Mouse (Mus musculus) stomach, embryonic 16.5 days (tissue): ENCODE measurements at regions not wholly inside any gene's neighbourhood (a gene's known extent, or its start where the extent isn't known, plus 50 kb on each side); places are given as distances from the start of the nearest gene placed in this dataset.

Experiments
- ATAC-seq: fragments of 200-750 bp; cut with Nextera tagmentation; 2 replicates; pipeline ENCODE4 v1.8.0; 2017; ENCODE audit warnings: moderate number of reproducible peaks, moderate TSS enrichment; ENCODE audit not compliant: insufficient read depth, low FRiP score
- H3K27ac ChIP-seq: fragments of 300-500 bp; sonication (generic); 2 replicates; pipeline ENCODE4 v1.5.1; 2014; ENCODE audit warnings: low read length
- H3K27me3 ChIP-seq: fragments of 300-500 bp; sonication (generic); 2 replicates; pipeline ENCODE4 v1.6.1; 2014; ENCODE audit warnings: low read length, control low read depth, mixed read lengths; ENCODE audit not compliant: control insufficient read depth, insufficient read depth
- H3K36me3 ChIP-seq: fragments of 300-500 bp; sonication (generic); 2 replicates; pipeline ENCODE4 v1.6.1; 2014; ENCODE audit warnings: low read length; ENCODE audit not compliant: control insufficient read depth, insufficient read depth
- H3K4me1 ChIP-seq: fragments of 300-500 bp; sonication (generic); 2 replicates; pipeline ENCODE4 v1.6.1; 2014; ENCODE audit warnings: low read length, control low read depth, mixed read lengths; ENCODE audit not compliant: control insufficient read depth, insufficient read depth
- H3K4me2 ChIP-seq: fragments of 300-500 bp; sonication (generic); 2 replicates; pipeline ENCODE4 v1.6.1; 2014; ENCODE audit warnings: low read depth, low read length, mixed read lengths
- H3K4me3 ChIP-seq: fragments of 300-500 bp; sonication (generic); replicated peaks from 2 replicates; pipeline ENCODE4 v1.5.1; 2014; ENCODE audit warnings: mild to moderate bottlenecking, low read length
- H3K9ac ChIP-seq: fragments of 300-500 bp; sonication (generic); 2 replicates; pipeline ENCODE4 v1.6.1; 2014; ENCODE audit warnings: low read length
- H3K9me3 ChIP-seq: fragments of 300-500 bp; sonication (generic); replicated peaks from 2 replicates; pipeline ENCODE4 v1.6.1; 2016; ENCODE audit warnings: low read length, control low read depth; ENCODE audit not compliant: control insufficient read depth
- WGBS: fragments of 180-500 bp; shearing (Covaris S2); extraction: QIAGEN DNeasy Blood & Tissue Kit; methylation state at CpG from one replicate; pipeline ENCODE4 v1.1.7; 2014; 5-methylcytosine and 5-hydroxymethylcytosine counted together

DNA sequence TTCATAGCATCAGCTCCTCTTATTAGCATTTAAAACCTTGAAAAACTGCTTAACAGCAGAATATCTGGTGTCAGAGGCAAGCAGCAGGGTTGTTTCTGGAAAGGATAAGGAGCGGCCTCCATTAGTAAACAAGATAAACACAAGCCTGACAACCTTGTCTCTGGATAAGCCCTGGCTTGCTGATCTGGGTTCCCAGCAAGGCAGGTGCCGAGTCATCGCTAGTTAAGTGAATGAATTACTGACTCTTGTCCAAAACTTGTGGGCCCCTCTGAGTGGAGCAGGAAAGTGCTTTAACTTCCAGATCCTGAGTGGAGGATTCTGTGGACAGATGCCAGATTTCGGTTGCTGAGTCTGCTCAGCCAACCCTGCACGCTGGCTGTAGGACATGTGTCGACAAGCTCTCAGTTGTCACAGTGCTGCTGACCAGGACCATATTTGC is 85.6 kb upstream of the Lgalsl start:
- Histone ChIP-seq H3K9ac (peak overlapping the region; percentile 6; the same call in 1 of the 2 replicates), H3K4me2 (no peak overlapping the region), H3K27me3 (no peaks in the 10 kb centered on the region), H3K4me3 (no peak overlapping the region), H3K27ac (peak overlapping the region; percentile 58), H3K9me3 (no peaks in the 10 kb centered on the region), H3K4me1 (peaks cover 24% of the 10 kb centered on the region), H3K36me3 (no peaks in the 10 kb centered on the region)
- peak; percentile 54; the same call in 1 of the 2 replicates for ATAC-seq
- 27% methylated on average over 6 of the region's 6 CpGs for WGBS

DNA sequence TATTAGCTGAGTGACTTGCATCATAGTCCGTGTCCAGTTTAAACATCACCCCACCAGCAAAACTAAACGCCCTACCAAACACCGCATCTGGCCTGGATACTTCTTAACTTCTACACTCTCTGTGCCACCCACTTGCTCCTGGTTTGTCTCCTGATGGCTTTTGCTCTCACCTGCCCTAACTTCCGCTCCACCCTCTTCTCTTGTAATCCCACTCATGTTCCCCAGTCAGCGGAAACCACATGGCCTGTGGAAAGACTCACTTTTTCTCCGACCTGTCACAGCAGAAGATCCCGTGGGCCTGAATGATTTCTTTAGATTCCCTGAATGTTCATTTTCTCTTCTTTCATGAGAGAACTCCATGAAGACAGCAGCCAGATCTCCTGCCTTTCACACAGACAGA is 86.1 kb upstream of the Lgalsl start:
- H3K4me1 ChIP-seq = peaks cover 24% of the 10 kb centered on the region
- no peak for ATAC-seq
- H3K9me3 ChIP-seq = no peaks in the 10 kb centered on the region
- 0 out of 2 replicates have a peak overlapping the region, but pooled peaks have one; percentile 6 for H3K9ac ChIP-seq
- 82% methylated on average over 7 of the region's 7 CpGs for WGBS
- no peak overlapping the region for H3K4me2 ChIP-seq
- H3K27me3 ChIP-seq = no peaks in the 10 kb centered on the region
- no peak overlapping the region for H3K4me3 ChIP-seq
- H3K27ac ChIP-seq = 0 out of 2 replicates have a peak overlapping the region, but pooled peaks have one; percentile 58
- no peaks in the 10 kb centered on the region for H3K36me3 ChIP-seq

DNA sequence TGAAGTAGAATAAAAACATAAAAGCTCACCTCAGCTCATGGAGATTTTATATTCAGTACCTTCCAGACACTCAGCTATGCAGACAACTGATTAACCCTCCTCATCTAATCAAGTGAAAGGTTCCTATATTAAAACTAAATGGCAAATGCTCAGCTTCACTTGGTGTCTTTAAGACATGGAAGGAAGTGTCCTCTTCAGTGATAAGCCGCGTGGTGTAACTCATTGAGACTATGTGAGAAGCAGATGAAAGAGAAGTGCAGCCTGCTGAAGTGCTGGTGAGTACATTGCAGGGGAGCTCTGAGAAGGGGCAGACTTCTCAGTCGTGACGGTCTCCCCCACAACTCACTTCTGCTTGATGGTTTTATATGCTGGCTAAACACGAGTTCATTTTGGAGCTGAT is 86.6 kb upstream of the Lgalsl start:
- H3K27me3 ChIP-seq = no peaks in the 10 kb centered on the region
- H3K9me3 ChIP-seq = no peaks in the 10 kb centered on the region
- no peak for ATAC-seq
- H3K9ac ChIP-seq = no peak overlapping the region
- H3K4me1 ChIP-seq = peaks cover 24% of the 10 kb centered on the region
- 64% methylated on average over 5 of the region's 5 CpGs for WGBS
- no peak overlapping the region for H3K4me2 ChIP-seq
- no peak overlapping the region for H3K4me3 ChIP-seq
- H3K36me3 ChIP-seq = no peaks in the 10 kb centered on the region
- no peak overlapping the region for H3K27ac ChIP-seq

DNA sequence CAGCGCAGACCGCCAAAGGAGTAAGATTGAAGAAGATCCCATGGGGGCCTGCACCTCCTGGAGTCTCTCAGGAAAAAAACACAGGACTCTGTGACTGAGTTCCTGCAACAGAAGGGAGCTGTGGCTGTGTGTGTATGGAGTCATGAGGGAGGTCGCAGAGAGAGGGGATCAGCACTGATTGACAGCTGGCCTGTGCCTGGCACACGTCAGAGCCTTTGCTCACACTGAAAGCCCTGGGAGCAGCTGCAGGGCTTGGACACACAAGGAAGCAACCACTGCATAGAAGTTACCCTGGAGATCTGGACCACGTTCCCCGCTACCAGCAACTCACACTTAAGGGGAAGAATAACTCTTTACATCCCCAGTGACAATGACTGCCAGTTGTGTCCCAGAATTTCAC is 92.3 kb upstream of the Lgalsl start:
- H3K4me2 ChIP-seq = no peak overlapping the region
- no peaks in the 10 kb centered on the region for H3K36me3 ChIP-seq
- H3K9me3 ChIP-seq = no peaks in the 10 kb centered on the region
- WGBS = 64% methylated on average over 6 of the region's 6 CpGs
- H3K4me1 ChIP-seq = no peaks in the 10 kb centered on the region
- H3K4me3 ChIP-seq = no peak overlapping the region
- H3K27me3 ChIP-seq = no peaks in the 10 kb centered on the region
- ATAC-seq = no peak
- no peak overlapping the region for H3K9ac ChIP-seq
- no peak overlapping the region for H3K27ac ChIP-seq

DNA sequence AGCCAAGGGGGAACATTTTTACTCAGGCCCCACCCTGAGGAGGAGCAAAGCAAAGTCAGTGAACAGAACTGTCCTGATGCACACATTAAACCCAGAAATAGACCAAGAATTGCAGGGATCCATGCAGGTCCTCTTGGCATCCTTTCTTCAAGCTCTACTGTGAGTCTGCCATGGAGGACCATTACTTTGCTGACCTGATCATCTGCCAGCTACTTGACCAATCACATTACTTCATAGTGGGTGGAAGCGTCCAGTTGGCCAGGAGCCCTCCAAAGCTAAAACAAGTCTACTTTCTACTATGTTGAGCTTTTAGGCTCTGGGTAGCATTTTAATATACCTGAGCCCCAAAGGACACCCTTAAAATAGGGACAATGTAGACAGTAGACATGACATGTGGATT is 98.6 kb upstream of the Lgalsl start:
- no peak overlapping the region for H3K4me3 ChIP-seq
- no peaks in the 10 kb centered on the region for H3K4me1 ChIP-seq
- H3K9ac ChIP-seq = no peak overlapping the region
- H3K36me3 ChIP-seq = no peaks in the 10 kb centered on the region
- ATAC-seq = no peak
- no peaks in the 10 kb centered on the region for H3K9me3 ChIP-seq
- H3K27me3 ChIP-seq = no peaks in the 10 kb centered on the region
- no peak overlapping the region for H3K4me2 ChIP-seq
- WGBS = 83% methylated on average over 1 of the region's 1 CpGs
- no peak overlapping the region for H3K27ac ChIP-seq

DNA sequence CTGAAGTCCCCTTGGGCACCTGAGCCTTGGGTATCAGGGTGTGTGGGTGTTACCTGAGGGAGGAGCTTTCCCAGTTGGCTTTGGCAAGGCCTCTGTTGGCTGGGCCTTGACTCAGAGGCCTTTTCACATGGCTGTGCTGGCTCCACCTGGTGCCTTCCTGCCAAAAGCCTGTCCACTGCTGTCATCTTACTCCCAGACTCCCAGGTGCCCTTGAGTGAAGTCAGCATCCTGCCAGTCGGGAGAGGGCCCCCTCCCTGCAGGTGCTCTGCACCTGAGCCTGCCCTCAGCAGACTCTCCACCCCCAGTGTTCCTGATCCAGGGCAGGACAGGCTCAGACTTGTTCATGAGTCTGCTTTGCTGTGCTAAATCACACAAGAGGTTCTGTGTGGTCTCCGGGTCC is 99.2 kb upstream of the Lgalsl start:
- H3K4me1 ChIP-seq = no peaks in the 10 kb centered on the region
- no peaks in the 10 kb centered on the region for H3K9me3 ChIP-seq
- no peak overlapping the region for H3K27ac ChIP-seq
- 58% methylated on average over 2 of the region's 2 CpGs for WGBS
- ATAC-seq = peak; percentile 66; the same call in 1 of the 2 replicates
- no peak overlapping the region for H3K9ac ChIP-seq
- no peak overlapping the region for H3K4me2 ChIP-seq
- H3K27me3 ChIP-seq = no peaks in the 10 kb centered on the region
- no peak overlapping the region for H3K4me3 ChIP-seq
- H3K36me3 ChIP-seq = no peaks in the 10 kb centered on the region

DNA sequence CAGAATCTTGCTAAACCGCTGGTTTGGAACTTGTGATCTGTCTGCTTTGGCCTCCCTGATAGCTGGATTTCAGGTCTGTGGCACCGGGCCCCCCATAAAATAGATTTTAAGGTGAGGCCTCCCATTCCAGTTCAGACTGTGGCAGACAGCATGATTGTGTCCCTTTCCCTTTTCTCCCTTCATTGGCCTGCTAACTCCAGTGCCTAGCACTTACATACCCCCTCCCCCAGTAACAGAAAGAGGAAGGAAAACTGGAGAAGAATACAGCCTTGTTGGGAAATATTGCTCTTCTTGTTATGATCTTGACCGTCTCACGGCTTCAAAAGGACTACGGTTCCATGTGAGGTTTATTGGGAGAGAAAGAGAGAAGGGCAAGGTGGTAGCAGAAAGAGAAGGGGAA is 99.7 kb upstream of the Lgalsl start:
- no peak overlapping the region for H3K4me2 ChIP-seq
- WGBS = 93% methylated on average over 5 of the region's 5 CpGs
- no peak for ATAC-seq

DNA sequence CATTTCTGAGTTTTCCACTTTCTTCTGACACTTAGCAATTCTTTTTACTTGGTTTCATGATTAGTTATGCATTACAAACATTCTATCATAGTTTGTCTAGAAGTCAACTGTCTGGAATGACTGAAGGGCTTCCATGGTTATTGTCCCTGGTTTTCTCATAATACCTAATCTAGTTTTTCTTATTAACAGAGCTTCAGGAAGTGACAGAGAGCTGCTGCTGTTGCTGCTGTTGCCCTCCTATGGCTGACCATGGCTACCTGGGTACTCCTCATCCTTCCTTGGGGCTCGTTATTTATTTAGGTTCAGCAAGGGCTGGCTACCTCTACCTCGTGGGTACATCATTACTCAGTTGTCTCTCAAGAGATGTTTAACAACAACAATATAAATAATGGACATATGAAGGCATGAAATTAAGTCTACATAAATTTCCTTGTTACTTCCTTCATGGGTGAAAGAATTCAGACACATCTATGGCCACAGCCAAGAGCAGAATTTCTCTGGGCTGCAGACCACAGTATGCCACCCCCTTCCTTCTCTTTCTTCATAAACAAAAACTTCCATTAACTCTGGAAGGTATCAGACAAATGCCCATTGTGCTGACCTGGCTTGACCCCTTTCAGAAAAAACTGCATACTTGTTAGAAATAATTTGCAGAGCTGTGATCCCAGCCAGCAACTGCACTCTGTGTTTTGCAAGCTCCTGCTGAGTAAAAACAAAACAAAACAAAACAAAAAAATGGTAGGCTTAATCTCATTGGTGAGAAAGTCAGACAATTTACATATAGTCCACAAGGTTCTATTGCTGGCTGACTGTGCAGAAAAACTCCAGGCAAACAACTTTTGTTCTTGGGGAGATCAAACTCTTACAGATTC is 103.6 kb upstream of the Lgalsl start:
- H3K9me3 ChIP-seq = no peaks in the 10 kb centered on the region
- H3K27me3 ChIP-seq = no peaks in the 10 kb centered on the region
- no peak overlapping the region for H3K4me3 ChIP-seq
- WGBS = 26% methylated on average over 2 of the region's 2 CpGs
- no peak overlapping the region for H3K9ac ChIP-seq
- H3K36me3 ChIP-seq = no peaks in the 10 kb centered on the region
- no peaks in the 10 kb centered on the region for H3K4me1 ChIP-seq
- ATAC-seq = no peak
- no peak overlapping the region for H3K4me2 ChIP-seq
- H3K27ac ChIP-seq = no peak overlapping the region

More for the DNA sequence above, 99.7 kb upstream of the Lgalsl start:
- no peaks in the 10 kb centered on the region for H3K36me3 ChIP-seq
- H3K9me3 ChIP-seq = no peaks in the 10 kb centered on the region
- no peaks in the 10 kb centered on the region for H3K4me1 ChIP-seq
- no peak overlapping the region for H3K27ac ChIP-seq
- H3K9ac ChIP-seq = no peak overlapping the region
- no peaks in the 10 kb centered on the region for H3K27me3 ChIP-seq
- H3K4me3 ChIP-seq = no peak overlapping the region

DNA sequence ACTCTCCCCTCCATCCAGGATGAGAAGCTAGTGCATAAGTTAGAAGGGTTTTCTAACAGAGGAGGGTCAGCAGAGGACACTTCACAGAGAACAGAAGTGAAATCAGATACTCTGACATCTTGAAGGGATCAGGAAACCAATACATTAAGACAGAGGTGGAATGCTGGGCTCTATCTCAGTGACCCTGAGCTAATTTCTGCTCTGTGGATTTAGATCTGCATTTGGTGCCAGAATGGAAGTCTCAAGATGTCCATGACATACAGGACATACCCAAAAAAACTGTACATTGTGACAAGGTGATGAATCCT is 104.2 kb upstream of the Lgalsl start:
- H3K27ac ChIP-seq = no peak overlapping the region
- H3K4me3 ChIP-seq = no peak overlapping the region
- H3K4me1 ChIP-seq = no peaks in the 10 kb centered on the region
- H3K36me3 ChIP-seq = no peaks in the 10 kb centered on the region
- H3K27me3 ChIP-seq = no peaks in the 10 kb centered on the region
- no peaks in the 10 kb centered on the region for H3K9me3 ChIP-seq
- H3K9ac ChIP-seq = no peak overlapping the region
- ATAC-seq = no peak
- H3K4me2 ChIP-seq = no peak overlapping the region
